Mouse (Mus musculus): ENCODE results near the gene Hoxa10.

DNA sequence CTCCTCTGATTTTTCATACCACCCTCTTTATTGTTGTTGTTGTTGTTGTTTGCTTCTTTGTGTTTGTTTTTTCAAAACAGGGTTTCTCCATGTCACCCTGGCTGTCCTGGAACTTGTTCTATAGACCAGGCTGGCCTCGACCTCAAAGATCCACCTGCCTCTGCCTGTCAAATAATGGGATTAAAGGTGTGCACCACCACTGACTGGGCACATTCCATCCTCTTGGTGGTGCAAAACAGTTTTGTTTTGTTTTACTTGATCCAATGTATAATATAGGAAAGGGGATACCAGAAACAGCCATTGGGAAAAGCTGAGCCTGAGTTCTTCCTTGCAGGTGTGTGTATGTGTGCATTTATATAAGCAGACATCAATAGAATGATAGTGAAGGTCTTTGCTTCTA lies 54.2 kb downstream of the Hoxa10 start:
- TF ChIP-seq USF1 (IDR thresholded peaks at IDR 0.05; ENCODE audit: low read depth, low read length) (no peak), POLR2AphosphoS5 (IDR thresholded peaks at IDR 0.05; ENCODE audit: borderline replicate concordance, low read depth, low read length) (no peak), CTCF (IDR thresholded peaks at IDR 0.05 in 2 of 3, conservative IDR thresholded peaks at IDR 0.05 in 1 of 3; ENCODE audit: control insufficient read depth in 1 of 3, insufficient read depth in 1 of 3, low read depth in 2 of 3, low read length in 3 of 3, poor library complexity in 1 of 3, severe bottlenecking in 1 of 3) (no peak), MXI1 (IDR thresholded peaks at IDR 0.05; ENCODE audit: low read depth, low read length) (no peak), KAT2A (conservative IDR thresholded peaks at IDR 0.05; ENCODE audit: low read depth, low read length) (no peak), GATA1 (IDR thresholded peaks at IDR 0.05; ENCODE audit: low read depth, low read length) (no peak)

Data from MEL (cell line).